Mouse (Mus musculus) kidney, adult 11 months (tissue): ENCODE data around the gene Slc25a21.

Source experiments
- DNase-seq: peaks from one replicate; pipeline ENCODE4 v3.0.0; 2022

Slc25a21 gene

DNA sequence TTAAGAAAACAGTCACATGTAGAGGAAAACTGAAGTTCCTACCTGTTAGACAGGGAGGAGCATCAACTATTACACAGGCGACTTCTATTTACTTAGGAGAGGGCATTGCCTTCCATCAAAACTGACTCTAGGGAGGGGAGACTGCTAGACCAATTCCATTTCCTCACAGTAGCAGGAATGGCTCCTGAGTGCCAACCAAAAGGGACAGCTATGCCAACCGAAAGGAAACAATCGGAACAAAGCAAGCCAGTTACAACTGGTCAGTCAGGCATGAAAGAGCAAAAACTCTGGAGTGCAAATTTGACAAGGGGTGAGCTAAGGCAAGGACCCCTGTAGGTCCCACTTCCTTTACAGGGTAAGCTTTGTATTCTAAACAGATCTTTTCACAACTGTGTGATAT is 319.5 kb downstream of the Slc25a21 start:
- no peak for DNase-seq

DNA sequence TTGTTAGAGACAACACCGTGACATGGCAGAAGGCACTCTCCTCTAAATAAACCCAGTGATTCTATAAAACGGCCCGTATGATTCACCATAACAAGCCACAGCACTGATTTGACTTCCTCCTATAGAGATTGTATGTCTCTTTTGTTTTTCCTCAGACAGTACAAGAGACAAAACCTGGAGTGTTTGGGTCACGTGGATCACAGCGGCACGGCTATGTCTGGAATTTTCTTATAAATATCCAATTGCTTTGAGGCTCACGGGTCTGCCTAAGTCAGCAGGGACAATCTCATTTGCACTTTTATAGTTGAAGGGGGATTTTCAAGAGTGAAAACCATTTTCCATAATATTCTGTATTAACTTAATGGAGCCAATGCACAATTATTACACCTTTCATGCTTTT is 320.7 kb downstream of the Slc25a21 start:
- DNase-seq, result no peak

DNA sequence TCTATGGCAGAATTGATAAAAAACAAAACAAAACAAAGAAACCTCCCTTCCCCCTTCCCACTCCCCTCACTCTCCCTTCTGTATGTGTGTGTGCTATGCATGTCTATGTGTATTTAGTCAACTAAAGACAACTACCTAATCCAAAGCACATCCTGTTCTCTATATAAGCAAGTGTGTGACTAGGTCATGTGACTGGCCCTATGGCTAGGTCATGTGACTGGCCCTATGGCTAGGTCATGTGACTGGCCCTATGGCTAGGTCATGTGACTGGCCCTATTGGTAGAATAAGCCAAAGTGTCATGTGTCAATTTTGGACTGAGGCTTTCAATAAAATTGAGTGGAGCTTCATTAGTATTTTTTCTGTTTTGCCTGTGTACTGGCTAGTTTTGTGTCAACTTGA is 324.1 kb downstream of the Slc25a21 start:
- no peak for DNase-seq

DNA sequence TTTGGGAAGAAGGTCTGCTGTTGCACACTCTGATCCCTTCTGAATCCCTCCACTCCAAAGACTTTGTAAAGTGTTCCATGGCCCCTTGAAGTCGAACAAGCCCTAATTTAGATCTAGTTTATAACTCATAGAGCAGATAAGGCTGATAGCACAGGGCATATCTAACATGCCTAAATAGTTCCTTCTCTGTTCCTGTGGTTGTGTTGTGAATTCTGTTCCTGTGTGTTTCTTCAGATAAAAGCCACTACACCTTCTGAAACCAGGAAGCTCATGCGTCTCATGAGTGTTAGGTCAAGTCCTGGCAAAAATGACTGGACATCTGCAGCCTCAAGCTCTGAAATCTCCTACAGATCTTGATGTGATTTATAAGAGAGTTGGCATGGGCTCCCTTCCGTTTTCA is 326.7 kb downstream of the Slc25a21 start:
- no peak for DNase-seq

DNA sequence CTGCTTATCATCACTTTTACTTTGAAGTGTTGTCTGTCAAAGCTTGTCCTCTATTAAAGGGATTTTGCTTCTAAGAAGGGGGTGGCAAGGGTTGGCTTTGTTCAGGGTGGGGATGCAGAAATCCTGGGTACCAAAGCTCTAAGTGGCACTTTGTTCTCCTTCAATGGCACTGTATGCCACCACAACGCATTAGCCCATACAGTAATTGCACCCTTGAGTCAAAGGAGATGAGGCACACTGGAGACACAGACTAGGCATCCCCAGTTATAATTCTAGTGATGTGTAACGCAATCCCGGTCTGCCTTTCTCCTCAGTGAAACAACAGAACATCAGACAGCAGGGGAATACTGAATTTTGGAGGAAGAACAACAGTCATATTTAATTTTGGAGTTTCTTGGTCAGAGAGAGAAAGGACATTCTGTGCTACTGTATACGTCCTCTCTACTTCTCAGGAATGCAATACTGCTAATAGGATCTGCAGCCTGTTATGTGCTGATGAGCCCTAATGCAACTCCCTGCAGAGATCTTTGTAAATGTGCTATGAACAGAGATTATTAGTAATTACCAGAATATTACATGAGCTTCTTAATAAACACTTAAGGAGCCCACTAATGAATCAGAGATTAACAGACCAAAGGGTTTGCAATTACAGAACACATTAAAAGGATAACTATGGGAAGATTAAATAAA is 333.3 kb downstream of the Slc25a21 start:
- DNase-seq, result no peak

DNA sequence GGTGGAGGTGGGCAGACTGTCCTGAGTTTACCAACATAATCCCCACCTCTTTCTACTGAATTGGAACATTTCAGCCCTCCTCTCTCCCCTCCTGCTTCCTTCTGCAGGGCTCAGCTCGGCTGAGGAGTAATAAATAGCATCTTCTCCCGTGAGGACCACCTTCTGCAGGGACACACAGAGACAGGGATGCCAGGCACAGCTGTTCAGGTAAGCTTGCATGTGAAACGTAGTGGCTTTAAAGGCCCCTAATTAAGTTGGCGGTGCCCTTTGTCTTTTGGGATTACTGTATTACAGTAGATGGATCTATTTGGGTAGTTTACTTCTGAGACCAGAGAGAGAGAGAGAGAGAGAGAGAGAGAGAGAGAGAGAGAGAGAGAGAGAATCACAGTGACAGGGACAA is 344.6 kb downstream of the Slc25a21 start:
- DNase-seq, result no peak

DNA sequence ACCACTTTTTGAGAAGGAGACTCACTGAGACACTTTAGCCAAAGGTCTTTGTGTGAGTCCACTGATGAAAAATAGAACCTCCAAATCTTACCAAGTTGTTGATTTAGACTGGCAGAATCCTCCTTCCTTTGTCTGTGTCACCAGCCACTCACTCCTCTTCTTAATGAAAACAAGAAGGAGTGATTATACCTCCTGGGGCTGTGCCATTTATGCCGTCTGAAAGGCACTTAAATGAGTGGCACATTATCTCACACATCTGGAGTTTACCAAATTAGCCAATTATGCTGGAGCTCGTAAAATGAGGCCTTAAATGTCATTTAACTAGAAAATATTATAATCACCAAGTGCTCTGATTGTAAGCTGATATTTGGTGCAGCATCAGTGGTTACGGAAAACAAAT is 345.8 kb downstream of the Slc25a21 start:
- DNase-seq, result no peak

DNA sequence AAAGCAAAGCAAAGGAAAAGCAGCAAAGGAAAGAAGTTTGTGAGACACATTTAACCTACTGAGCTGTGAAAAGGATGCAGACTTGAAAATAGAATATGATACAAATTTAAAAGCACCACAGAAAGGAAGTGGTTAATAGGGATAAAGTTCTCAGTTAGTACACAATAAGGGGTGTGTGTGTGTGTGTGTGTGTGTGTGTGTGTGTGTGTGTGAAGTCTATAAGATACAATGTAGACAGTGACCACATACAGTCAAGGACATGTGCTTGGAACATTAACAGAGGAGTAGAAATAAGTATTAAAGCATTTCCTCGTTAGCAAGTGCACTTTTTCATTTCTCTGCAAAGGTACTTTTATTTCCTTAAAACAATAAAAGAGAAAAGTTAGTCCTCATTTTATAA is 367.3 kb downstream of the Slc25a21 start:
- DNase-seq, result no peak

DNA sequence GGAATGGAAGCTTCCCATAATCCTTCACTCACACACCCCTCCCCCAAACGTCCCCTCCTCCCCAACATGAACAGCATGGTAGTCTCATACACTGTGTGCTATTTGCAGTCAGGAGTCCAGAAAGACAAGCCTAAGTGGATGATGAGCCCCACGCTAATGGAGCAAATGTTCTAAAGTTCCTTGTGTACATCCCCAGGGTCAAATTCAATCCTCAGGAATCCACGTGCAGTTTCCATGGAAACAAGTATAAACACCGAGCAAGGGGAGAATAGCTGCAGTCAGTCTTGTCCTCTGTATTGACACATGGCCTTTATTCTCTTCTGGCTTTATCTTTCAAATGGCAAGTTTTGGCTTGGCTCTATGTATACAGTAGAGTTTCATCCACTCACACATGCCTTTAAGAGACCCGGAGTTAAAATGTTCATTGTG is 367.8 kb downstream of the Slc25a21 start:
- DNase-seq, result no peak

DNA sequence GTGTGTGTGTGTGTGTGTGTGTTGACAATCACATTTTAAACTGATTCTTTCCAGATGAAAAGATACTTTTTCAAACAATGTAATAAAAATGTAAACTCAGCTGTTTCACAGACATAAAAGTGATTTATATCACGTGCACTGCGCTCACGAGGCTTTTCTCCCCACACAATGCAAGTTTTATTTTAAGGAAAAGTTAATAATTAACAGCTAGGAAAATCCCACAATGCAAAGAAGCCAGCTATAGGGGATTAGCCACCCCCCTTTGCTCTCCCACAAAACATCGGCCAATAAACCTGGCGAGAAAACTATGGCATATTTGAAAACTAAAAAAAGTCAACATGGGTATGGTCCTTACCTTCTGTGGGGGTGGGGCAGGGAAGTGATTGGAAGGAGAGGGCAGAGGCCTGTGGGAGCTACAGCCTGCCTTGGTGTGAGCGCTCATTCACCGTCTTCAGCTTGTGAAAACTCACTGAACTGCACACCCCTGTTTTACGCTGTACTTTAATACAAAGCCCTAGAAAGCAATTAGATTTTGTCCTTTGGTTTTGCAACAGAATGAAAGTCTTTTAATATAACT is 369.4 kb downstream of the Slc25a21 start:
- no peak for DNase-seq

DNA sequence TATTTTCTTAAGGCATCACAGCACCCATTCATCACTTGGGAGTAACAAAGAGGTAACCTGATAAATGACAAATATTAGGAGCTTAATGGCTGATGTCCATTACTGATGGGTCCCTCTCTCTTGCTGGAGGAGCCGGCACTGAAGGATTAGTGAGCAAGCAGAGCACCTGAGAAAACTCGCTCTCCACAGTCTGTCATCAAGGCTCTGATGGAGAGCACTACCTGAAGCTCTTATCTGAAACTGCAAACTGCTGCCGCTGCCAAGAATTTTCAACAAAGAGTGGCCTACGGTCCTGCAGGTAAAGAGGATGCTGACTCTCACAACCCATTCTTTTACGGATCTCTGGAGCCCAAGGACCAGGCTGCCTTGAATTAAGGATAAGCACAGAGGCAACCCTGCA is 372.6 kb downstream of the Slc25a21 start:
- no peak for DNase-seq

DNA sequence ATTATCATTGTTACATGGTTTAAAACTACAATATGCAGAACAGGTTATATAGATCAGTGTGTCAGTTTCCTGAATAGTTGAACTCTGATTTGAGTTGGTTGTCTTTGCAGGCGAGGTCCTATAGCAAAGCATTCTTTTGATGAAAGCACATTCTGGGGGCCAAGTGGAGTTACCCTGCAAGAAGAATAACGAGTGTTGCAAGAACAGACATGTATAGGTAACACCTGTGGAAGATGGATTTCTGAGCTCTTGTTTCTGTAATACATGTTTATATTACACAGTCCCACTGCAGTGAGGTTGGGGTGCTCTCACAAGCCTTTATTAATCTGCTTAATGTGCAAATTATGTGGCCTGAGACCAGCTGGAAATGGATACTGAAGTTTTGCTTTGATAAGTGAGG is 375.1 kb downstream of the Slc25a21 start:
- no peak for DNase-seq

DNA sequence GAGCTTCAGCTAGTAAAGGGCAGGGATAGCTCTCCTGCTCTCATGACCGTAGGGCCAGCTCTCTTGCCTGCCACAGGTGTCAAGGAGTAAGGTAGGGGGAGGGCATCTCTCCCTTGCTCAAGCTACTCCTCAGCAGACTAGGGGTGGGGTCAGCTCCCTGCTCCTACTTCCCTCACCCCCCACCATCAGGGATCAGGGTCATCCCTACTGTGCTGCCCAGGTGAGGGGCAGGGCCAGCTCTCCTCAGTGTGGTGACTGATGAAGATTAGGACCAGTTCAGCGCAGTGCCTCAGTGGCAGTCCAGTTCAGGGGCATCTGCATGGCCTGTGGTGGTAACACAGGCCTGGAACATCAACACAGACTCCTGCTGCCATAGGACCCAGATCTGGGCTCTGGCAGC is 376.7 kb downstream of the Slc25a21 start:
- no peak for DNase-seq

DNA sequence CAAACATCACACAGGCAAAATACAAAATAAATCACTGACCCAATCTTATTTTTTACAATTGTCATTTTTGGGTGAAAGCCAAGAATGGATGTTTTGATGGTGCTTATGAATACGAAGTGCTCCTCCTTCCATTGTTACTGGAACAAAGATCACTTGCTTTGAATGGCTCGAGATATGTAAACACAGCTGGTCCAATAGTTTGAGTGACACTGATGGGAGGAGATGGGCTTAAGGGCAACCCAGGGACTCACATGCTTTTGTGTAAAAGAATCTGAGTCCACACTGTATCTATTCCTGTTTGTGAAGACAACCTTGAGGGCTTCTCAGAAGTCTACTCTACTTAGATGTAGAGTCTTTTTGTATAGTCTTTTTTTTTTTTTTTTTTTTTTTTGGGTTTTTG is 389.8 kb downstream of the Slc25a21 start:
- no peak for DNase-seq

DNA sequence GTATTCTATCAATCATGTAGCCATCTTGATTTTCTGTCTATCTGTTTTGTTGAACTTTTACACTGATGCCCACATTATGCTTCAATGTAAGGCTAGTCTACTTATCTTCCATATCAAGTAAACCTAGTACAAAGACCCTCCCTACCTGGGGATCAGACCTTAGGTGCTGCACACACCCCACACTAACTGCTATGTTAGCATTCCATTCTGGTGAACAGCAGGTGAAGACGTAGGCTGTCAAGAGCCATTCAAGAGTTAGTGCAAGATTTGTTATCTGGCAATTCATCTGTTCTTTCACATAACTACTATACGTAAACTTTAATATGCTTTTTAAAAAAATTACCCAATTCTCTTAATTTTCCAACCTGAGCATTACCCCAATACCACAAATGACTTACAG is 390.2 kb downstream of the Slc25a21 start:
- DNase-seq, result no peak

DNA sequence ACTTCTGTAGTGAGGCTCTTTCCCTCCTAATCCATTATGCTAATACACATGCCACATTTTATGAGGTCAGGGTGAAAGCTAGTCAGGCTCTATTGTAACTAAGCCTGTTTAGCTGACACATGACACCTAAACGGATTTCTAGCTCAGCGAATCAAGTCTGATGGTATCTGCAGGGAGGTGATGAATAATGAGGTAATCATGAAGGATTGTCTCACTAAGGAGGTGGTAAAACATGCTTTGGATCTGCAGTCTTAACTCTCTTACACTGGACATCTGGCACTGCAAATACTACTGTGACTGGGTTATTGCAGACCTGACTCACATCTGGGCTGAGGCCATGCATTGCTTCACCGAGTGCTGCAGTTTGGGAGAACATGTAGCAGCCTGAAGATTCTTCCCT is 392.8 kb downstream of the Slc25a21 start:
- no peak for DNase-seq

DNA sequence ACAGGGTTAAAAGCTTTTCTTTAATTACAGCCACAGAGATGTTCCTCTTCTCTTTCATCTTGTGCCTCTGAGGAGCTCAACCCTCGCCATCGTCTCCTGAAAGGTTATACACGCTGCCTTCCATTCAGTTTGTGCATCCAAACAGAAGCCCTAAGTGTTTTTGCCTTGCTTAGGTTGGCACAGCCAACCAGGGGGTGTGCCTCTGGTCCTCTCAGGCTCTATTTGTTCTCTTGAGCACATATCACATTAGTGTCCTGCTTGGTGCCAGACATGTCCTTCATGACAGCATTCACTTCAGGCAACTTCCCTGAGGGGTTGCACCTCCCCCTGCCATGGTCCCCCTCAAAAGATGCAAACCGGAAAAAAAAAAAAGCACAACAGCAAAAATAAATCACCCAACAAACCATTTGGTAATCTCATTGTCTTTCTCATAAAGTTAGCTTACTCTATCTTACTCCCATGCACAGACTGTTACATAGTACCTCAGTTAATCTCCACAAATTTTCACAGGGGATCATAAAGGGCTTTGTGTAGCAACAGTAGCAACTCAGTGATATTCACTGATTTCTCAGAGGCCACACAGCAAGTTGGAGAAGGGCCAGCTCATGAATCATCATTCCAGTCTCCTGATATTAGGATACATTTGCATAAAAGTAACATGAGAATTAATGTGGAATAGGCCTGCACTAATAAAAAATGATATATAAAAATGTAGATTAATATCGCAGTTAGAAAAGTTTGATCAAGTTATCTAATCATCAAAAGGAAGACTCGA is 398.4 kb downstream of the Slc25a21 start:
- DNase-seq, result no peak

DNA sequence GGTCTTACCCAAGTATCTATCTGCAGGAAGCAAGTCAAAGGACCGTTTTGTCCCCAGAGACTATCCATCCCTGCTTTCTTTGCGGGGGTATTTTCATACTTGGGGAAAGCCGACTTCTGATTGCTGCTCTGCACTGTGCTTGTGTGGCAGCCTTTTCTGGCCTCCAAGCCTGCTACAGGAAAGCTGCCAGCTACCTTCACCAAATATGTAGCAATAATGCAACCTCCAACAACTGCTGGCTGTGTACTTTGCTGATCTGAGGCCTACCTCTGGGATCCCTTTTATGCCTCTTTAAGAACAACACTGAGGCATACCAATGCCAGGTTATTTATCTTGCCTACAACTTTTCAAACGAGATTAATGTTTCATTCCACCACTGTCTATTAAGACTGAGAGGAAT is 408.0 kb downstream of the Slc25a21 start:
- no peak for DNase-seq

DNA sequence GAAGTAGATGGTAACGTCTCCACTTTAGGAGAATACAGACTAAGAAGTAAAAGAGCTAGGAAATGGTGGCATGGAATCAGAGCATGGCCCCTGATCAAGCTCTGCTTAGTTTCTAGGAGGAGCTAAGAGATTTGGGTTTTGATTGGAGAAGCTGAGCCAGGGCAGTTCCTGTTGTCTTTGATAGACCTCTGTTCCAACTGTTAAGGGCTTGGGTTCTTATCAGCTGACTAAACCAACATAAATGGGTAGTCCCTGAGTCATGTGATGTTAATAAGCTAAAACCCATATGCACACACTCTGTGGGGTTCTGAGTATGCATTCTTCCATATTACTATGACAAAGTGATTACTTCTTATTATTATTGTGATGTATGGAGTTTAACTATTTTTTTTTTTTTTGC is 412.0 kb downstream of the Slc25a21 start:
- DNase-seq, result no peak

DNA sequence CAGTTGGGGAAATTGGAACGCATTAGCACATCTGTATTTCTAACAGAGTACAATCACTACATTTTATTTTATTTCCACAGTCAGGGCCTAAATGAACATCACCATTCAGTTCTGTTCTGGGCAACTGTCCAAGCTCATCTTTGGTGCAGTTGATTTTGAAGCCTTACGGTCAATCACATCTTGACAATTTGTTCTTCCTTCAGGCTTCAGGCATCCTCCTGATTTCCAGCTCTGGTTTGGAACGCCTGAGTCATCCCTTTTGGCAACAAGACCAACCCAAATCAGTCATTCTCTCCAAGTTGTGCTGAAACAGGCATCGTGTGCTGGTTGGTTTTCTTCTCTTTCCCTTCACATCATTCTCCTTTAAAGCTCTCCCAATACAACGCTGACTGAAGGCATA is 416.1 kb downstream of the Slc25a21 start:
- DNase-seq, result no peak

DNA sequence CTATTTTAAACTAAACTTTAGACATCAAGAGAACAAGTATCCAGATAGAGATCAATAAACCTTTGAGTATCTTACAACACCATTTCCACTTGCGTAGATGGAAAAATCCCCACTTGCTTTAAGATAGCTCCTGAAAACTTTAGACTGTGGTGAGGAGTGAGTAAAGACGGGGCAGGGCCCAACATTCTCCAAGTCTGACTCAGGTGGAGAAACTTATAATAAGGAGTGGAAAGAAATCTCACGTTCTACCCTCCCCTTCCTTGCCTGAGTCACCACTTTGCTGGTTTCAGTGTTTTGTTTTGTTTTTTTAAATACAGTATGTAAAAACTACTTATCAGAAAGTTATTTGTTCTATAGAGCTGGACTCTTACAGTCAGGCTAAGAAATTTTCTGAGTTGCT is 417.7 kb downstream of the Slc25a21 start:
- no peak for DNase-seq

DNA sequence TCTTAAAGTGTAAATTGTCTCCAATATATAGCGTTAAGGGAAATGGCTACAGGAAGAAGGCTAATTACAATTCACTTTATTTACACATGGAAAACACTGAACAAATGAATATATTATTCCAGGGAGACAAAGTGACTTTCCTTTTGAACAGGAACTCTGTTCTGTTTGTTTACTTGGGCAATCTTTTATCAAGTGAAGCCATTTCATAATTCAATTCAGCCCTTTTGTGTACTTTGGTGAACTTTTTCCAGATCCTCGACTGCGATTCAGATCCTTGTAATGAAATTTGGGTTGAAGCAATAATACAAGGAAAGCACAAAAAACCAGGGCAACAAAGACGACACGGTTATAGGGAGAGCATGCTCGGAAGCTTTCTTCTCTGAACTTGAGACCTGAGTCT is 423.3 kb downstream of the Slc25a21 start:
- DNase-seq, result no peak

DNA sequence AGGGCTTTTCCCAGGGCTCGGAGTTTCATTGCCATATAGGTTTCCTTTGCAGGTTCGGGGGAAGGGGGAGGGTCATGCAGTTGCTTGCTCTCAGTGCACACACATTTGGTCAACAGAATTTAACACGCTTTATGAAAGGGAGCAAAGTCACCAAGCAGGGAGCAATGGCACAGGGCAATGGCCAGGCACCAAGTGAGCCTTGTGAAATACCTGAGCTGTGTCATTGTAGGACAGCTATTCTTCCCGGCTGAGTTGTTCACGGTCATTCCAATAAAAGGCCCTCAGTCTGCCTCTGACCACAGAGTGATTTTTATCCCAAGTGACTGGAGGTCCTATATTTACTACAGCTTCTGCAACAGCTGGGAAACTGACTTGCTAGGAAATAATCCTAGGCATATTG is 427.9 kb downstream of the Slc25a21 start:
- no peak for DNase-seq

DNA sequence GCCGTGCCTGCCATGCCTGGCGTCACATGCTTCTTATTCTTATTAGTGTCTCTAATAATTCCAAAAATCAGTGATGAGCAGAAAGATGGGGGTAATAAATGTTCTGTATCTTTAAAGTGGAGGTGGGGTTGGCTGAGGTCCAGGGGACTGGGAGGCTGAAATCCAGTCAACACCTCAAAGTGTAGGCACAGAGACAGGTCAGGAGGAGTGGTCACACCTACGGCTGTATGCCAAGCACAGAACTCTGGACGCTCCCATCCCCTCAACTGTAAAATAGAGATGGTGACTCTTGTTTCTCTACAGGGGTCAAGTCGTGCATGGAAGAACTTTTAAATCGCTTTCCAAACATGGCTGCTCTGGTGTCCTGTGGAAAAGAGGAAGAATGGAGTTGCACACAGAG is 429.8 kb downstream of the Slc25a21 start:
- DNase-seq, result no peak

DNA sequence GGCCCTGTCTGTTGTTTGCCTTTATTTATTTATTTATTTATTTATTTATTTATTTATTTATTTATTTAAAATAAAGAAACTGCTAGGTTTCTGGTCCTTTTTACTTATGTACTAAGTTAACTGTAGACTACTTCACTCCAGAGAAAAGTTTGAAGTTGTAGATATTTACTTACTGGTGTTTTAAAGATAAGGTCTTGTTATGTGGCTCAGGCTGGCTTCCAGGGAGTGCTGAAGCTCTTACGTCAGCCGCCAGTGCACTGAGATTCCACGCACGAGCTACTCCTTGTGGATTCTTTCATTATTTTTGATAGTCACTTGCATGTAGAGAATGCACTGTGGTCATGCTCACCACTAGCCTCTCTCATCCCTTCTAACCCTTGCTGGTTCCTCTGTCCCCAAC is 460.2 kb downstream of the Slc25a21 start:
- no peak for DNase-seq
